In the genomic region with DNA sequence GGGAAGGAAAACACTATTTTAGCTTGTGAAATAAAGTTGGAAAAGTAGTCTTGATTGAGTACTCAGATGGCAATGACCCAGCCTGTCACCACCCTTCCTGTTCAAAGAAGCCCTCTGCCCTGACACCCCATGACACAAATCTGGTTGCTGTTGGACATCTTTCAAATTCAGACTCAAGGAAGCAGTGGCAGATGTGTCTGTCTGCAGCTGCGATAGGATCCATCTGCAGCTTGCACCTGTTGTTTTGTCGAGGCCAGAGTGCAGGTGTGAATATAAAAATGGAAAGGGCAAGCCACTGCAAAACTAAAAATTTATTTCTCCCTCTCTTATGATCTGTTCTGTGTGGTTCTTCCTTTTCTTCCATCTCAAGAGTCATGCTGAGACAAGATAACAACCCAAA, we compare ENCODE assay signal across 35 mouse cellular contexts.
"Had no signal": no experiment of that assay in that cellular context is flagged by ENCODE, and none has a peak within 500 bp of the region (broad histone marks: within the 10 kb centered on the region; RNA-seq: fewer than 3 reads in every experiment).

No protein-coding gene starts in this region.

- H3K36me3 ChIP-seq: heart, embryonic 12.5 days; heart, embryonic 13.5 days; heart, embryonic 15.5 days; hindbrain, embryonic 10.5 days; hindbrain, embryonic 12.5 days; hindbrain, embryonic 13.5 days; hindbrain, embryonic 15.5 days; intestine, embryonic 15.5 days; kidney, embryonic 15.5 days had no signal

- H3K9ac ChIP-seq: heart, embryonic 12.5 days; heart, embryonic 13.5 days; heart, embryonic 15.5 days; hindbrain, embryonic 12.5 days; hindbrain, embryonic 13.5 days; hindbrain, embryonic 14.5 days; hindbrain, embryonic 15.5 days; intestine, embryonic 15.5 days; kidney, embryonic 15.5 days had no signal

- H3K4me1 ChIP-seq: heart, embryonic 12.5 days; heart, embryonic 13.5 days; heart, embryonic 15.5 days; hindbrain, embryonic 10.5 days; hindbrain, embryonic 12.5 days; hindbrain, embryonic 13.5 days; hindbrain, embryonic 15.5 days; intestine, embryonic 15.5 days; kidney, embryonic 15.5 days had no signal

- H3K27ac ChIP-seq: heart, embryonic 13.5 days; heart, embryonic 15.5 days; hindbrain, embryonic 10.5 days; hindbrain, embryonic 12.5 days; hindbrain, embryonic 13.5 days; hindbrain, embryonic 14.5 days; hindbrain, embryonic 15.5 days; hindbrain, postnatal 0 days; intestine, embryonic 15.5 days; kidney, embryonic 15.5 days; kidney, postnatal 0 days; layer of hippocampus, adult 2 months; left cerebral cortex, adult 2 months had no signal

- H3K27me3 ChIP-seq: heart, embryonic 12.5 days; heart, embryonic 13.5 days; heart, embryonic 15.5 days; hindbrain, embryonic 12.5 days; hindbrain, embryonic 13.5 days; hindbrain, embryonic 15.5 days; intestine, embryonic 15.5 days; kidney, embryonic 15.5 days had no signal

- H3K4me3 ChIP-seq: heart, embryonic 12.5 days; heart, embryonic 13.5 days; heart, embryonic 15.5 days; hindbrain, embryonic 10.5 days; hindbrain, embryonic 12.5 days; hindbrain, embryonic 13.5 days; hindbrain, embryonic 15.5 days; intestine, embryonic 15.5 days; kidney, embryonic 15.5 days; layer of hippocampus, adult 2 months; left cerebral cortex, adult 2 months had no signal

- DNase-seq: heart, postnatal 10 days; heart, postnatal 14 days; heart, postnatal 36 days; heart, postnatal 4 days; kidney, adult 11 months; kidney, adult 18-20 months; kidney, adult 2 months; kidney, adult 8-10 months; kidney, adult 9 months; kidney, postnatal 10 days; kidney, postnatal 14 days; kidney, postnatal 25 days; kidney, postnatal 36 days; kidney, postnatal 4 days; layer of hippocampus, adult 9-11 months; layer of hippocampus, postnatal 36 days had no signal

- ATAC-seq: hindbrain, embryonic 16.5 days; hindbrain, postnatal 0 days; inflammation-experienced regulatory T-cells, adult 6 months; intestine, embryonic 15.5 days; intestine, embryonic 16.5 days; intestine, postnatal 0 days had no signal

- H3K9me3 ChIP-seq: heart, embryonic 12.5 days; heart, embryonic 13.5 days; heart, embryonic 15.5 days; hindbrain, embryonic 10.5 days; hindbrain, embryonic 12.5 days; hindbrain, embryonic 13.5 days; hindbrain, embryonic 15.5 days; intestine, embryonic 15.5 days; kidney, embryonic 15.5 days had no signal

- H3K4me2 ChIP-seq: heart, embryonic 11.5 days; heart, embryonic 12.5 days; heart, embryonic 13.5 days; heart, embryonic 15.5 days; hindbrain, embryonic 12.5 days; hindbrain, embryonic 13.5 days; hindbrain, embryonic 14.5 days; hindbrain, embryonic 15.5 days; intestine, embryonic 15.5 days; kidney, embryonic 15.5 days had no signal
